Mouse (Mus musculus) spleen, adult 2 months (tissue): Measurements from ENCODE around the gene Ets1. TPM values are rescaled to one million over a fixed set of nuclear protein-coding genes. Genes with fewer than 3 reads are reported as not detected.

Source experiments
- DNase-seq, 2 experiments: peaks; one replicate each; pipeline versions ENCODE4 v3.0.0 to v3.0.0-alpha.2; 2012 to 2021; ENCODE audit warnings: low spot score in 2 of 2, low read depth in 1 of 2
- H3K27ac ChIP-seq: fragments of 200-500 bp; 2 replicates; pipeline ENCODE4 v1.5.1; 2012; ENCODE audit warnings: low read length, inconsistent platforms; ENCODE audit not compliant: insufficient read depth
- H3K27me3 ChIP-seq: fragments of 200-500 bp; 2 replicates; pipeline ENCODE4 v1.6.1; 2012; ENCODE audit warnings: mild to moderate bottlenecking, moderate library complexity, low read length, inconsistent platforms; ENCODE audit not compliant: control insufficient read depth, insufficient read depth
- H3K36me3 ChIP-seq: fragments of 200-500 bp; 2 replicates; pipeline ENCODE4 v1.6.1; 2012; ENCODE audit warnings: mild to moderate bottlenecking, low read length, inconsistent platforms; ENCODE audit not compliant: control insufficient read depth, insufficient read depth
- H3K4me1 ChIP-seq: fragments of 200-500 bp; 2 replicates; pipeline ENCODE4 v1.6.1; 2011; ENCODE audit warnings: inconsistent platforms; ENCODE audit not compliant: control insufficient read depth, insufficient read depth, insufficient read length
- H3K4me3 ChIP-seq: fragments of 200-500 bp; 2 replicates; pipeline ENCODE4 v1.5.1; 2011; ENCODE audit warnings: mild to moderate bottlenecking, inconsistent platforms; ENCODE audit not compliant: insufficient read depth, insufficient read length; ENCODE audit errors: extremely low read depth
- CTCF ChIP-seq: fragments of 200-500 bp; IDR thresholded peaks from 2 replicates; pipeline ENCODE4 v1.5.1; 2011; ENCODE audit warnings: mild to moderate bottlenecking, inconsistent platforms; ENCODE audit not compliant: insufficient read depth, insufficient read length, insufficient replicate concordance; ENCODE audit errors: extremely low read depth
- POLR2A ChIP-seq: fragments of 200-500 bp; IDR thresholded peaks from 2 replicates; pipeline ENCODE4 v1.6.1; 2011; ENCODE audit warnings: low read depth, low read length, inconsistent platforms
- WGBS: fragments of 180-500 bp; shearing (Covaris S2); methylation state at CpG from one replicate; pipeline ENCODE4 v1.1.7; 2018; 5-methylcytosine and 5-hydroxymethylcytosine counted together
- polyA plus RNA-seq: library from polyadenylated mRNA; depleted of rRNA; stranded (reverse); fragments of >200 nt; gene quantifications from 2 replicates; pipeline ENCODE4 v1.2.3, GENCODE M21; 2012

The Ets1 gene
- polyA plus RNA-seq, 1 experiment: 115 TPM

GRCm38 (mm10) chr9:32692944-32693343, 56.9 kb downstream of the Ets1 start:
- no peak for TF ChIP-seq CTCF
- TF ChIP-seq POLR2A: no peak

GRCm38 (mm10) chr9:32693411-32693810, 57.4 kb downstream of the Ets1 start:
- no peaks in the 10 kb centered on the region for H3K27me3 ChIP-seq
- TF ChIP-seq POLR2A (no peak), CTCF (no peak)
- no peak for DNase-seq
- no peak overlapping the region for H3K27ac ChIP-seq
- H3K4me3 ChIP-seq: no peak overlapping the region
- 73% methylated on average over 3 of the region's 3 CpGs for WGBS
- peaks cover 4% of the 10 kb centered on the region; the same call in 1 of the 2 replicates for H3K4me1 ChIP-seq
- peaks cover 2% of the 10 kb centered on the region; the same call in 1 of the 2 replicates for H3K36me3 ChIP-seq

More at GRCm38 (mm10) chr9:32692944-32693343, 56.9 kb downstream of the Ets1 start:
- Histone ChIP-seq H3K4me3 (no peak overlapping the region), H3K4me1 (peaks cover 4% of the 10 kb centered on the region; the same call in 1 of the 2 replicates), H3K27ac (no peak overlapping the region), H3K36me3 (peaks cover 2% of the 10 kb centered on the region; the same call in 1 of the 2 replicates), H3K27me3 (no peaks in the 10 kb centered on the region)
- WGBS: 61% methylated on average over 2 of the region's 2 CpGs
- no peak for DNase-seq

GRCm38 (mm10) chr9:32694111-32694824, 58.2 kb downstream of the Ets1 start:
- no peak for TF ChIP-seq CTCF
- TF ChIP-seq POLR2A: no peak
- DNase-seq: no peak
- no peak overlapping the region for H3K4me3 ChIP-seq
- H3K36me3 ChIP-seq: peaks cover 4% of the 10 kb centered on the region; the same call in 1 of the 2 replicates
- WGBS: 68% methylated on average over 12 of the region's 12 CpGs
- no peaks in the 10 kb centered on the region for H3K27me3 ChIP-seq
- H3K4me1 ChIP-seq: peaks cover 4% of the 10 kb centered on the region; the same call in 1 of the 2 replicates
- H3K27ac ChIP-seq: no peak overlapping the region

GRCm38 (mm10) chr9:32694916-32695490, 59.0 kb downstream of the Ets1 start:
- Histone ChIP-seq H3K27ac (peak overlapping the region; percentile 90), H3K4me1 (peaks cover 4% of the 10 kb centered on the region; the same call in 1 of the 2 replicates), H3K4me3 (peak overlapping the region; percentile 89), H3K27me3 (no peaks in the 10 kb centered on the region), H3K36me3 (peaks cover 6% of the 10 kb centered on the region)
- TF ChIP-seq POLR2A (no peak), CTCF (no peak)
- no peak for DNase-seq
- whole genome bisulfite sequencing: 18% methylated on average over 4 of the region's 4 CpGs

GRCm38 (mm10) chr9:32695492-32696190, 59.6 kb downstream of the Ets1 start:
- Histone ChIP-seq H3K27me3 (no peaks in the 10 kb centered on the region), H3K27ac (peak overlapping the region; percentile 99), H3K36me3 (peaks cover 12% of the 10 kb centered on the region), H3K4me1 (peaks cover 4% of the 10 kb centered on the region; the same call in 1 of the 2 replicates), H3K4me3 (peak overlapping the region; percentile 90)
- under 1% methylated on average over 67 of the region's 67 CpGs for WGBS
- peak; percentile 85 to 98 for DNase-seq
- TF ChIP-seq POLR2A (peak; percentile 98), CTCF (no peak)

DNA sequence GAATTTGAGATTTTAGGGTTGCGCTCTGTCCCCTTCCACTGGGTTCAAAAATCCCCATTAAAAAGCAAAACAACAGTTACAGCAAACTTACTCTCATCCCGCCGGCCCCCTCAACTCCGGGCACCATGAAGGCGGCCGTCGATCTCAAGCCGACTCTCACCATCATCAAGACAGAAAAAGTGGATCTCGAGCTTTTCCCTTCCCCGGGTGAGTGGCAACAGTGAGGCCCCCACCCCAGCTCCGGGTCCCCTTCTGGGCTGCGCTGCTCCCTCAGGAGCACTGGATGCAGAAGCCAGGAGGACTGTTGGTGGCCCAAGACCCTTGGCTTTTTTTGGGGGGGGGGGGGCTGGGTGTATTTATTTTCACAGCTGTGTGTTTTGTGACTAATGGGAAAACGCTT, 60.2 kb downstream of the Ets1 start:
- peaks cover 4% of the 10 kb centered on the region; the same call in 1 of the 2 replicates for H3K4me1 ChIP-seq
- H3K27me3 ChIP-seq: no peaks in the 10 kb centered on the region
- H3K4me3 ChIP-seq: peak overlapping the region; percentile 90
- peaks cover 16% of the 10 kb centered on the region for H3K36me3 ChIP-seq
- H3K27ac ChIP-seq: peak overlapping the region; percentile 99
- WGBS: under 1% methylated on average over 13 of the region's 13 CpGs
- TF ChIP-seq POLR2A (no peak), CTCF (no peak)
- DNase-seq: no peak
